Mouse (Mus musculus): ENCODE measurements around the gene Jam2. TPM values are rescaled to one million over a fixed set of nuclear protein-coding genes. Genes with fewer than 3 reads are reported as not detected.

Gene Jam2
- polyA plus RNA-seq, 1 experiment from 2014 or later, result 21.6 TPM

DNA sequence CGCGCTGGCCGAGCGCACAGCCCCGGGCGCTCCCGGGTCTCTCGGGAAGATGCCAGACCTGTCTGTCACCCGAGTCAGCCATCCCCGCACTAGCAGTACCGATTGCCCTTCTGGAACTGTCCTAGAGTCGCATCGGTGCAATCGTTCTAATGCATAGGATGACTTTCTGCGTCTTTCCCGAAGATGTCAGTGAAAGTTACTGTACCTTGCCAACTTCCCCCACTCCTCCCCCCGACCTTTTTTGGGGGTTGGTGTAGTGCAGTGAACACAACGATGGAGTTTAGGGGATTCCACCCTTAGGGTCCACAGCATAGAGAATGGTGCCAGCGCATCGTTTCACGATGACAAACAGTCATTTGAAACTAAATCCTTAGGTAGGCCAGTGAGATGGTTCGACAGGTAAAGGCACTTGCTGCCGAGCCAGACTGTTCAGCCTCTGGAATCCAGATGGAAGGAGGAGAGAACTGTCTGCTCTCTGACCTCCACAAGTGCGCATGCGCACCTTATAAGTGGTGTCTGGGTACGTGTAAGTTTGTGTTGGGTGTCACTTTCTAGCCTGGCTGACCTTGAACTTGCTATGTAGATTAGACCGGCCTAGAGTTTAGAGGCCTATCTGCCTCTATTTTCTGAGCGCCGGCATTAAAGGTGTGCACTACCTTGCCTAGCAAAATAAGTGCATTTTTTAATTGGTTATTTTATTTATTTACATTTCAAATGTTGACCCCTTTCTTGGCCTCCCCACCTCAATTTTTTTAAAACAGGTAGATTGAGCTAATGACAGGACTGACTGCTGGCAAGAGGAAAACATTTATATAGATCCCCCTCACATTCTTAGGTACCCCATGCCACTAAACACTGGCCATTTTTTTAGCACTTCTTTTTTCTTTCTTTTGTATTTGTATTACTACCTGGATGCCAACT is 62.2 kb downstream of the Jam2 start:
- H3K9ac ChIP-seq (ENCODE audit: low read depth, low read length), result peak overlapping the region; percentile 92
- H3K9me3 ChIP-seq (ENCODE audit: control insufficient read depth, low read length), result no peaks in the 10 kb centered on the region
- peak overlapping the region; percentile 64 for H3K4me2 ChIP-seq (ENCODE audit: low read depth, low read length)
- DNase-seq (ENCODE audit: low spot score) (peak; percentile 75), ATAC-seq (ENCODE audit: low read depth) (no peak)
- no peaks in the 10 kb centered on the region for H3K27me3 ChIP-seq (replicated peaks; ENCODE audit: control insufficient read depth, insufficient read depth, low read length)
- peaks cover 29% of the 10 kb centered on the region for H3K36me3 ChIP-seq (ENCODE audit: control insufficient read depth, insufficient read depth, low read length)
- H3K4me3 ChIP-seq (ENCODE audit: low read depth, low read length), result peak overlapping the region; percentile 70
- peak overlapping the region; percentile 95 for H3K27ac ChIP-seq (replicated peaks; ENCODE audit: low read depth, low read length)
- WGBS, result 10% methylated on average over 21 of the region's 29 CpGs
- H3K4me1 ChIP-seq (ENCODE audit: control insufficient read depth, insufficient read depth, low read length), result peaks cover 5% of the 10 kb centered on the region; the same call in 1 of the 2 replicates

DNA sequence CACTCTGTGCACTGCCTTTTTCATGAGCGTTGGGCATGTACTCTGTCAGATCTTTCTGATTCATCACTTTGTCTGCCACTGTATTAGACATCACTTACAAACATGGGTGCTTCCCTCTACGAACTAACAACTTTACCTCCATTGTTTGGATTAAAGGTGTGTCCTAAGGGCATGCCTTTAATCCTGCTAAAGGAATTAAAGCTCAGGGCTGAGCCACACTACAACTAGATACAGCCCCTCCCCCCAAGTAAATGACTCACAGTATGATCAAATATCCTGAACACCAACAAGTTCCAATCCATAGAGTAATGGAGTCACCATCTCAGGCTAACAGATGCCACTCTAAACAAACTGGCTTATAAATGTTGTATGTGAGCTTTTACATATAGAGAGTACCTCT is 64.7 kb downstream of the Jam2 start:
- no peak overlapping the region for H3K4me2 ChIP-seq (ENCODE audit: low read depth, low read length)
- WGBS, result 79% methylated on average over 2 of the region's 2 CpGs
- H3K27ac ChIP-seq (replicated peaks; ENCODE audit: low read depth, low read length), result no peak overlapping the region
- no peak for ATAC-seq (ENCODE audit: low read depth)
- peaks cover 5% of the 10 kb centered on the region; the same call in 1 of the 2 replicates for H3K4me1 ChIP-seq (ENCODE audit: control insufficient read depth, insufficient read depth, low read length)
- no peaks in the 10 kb centered on the region for H3K9me3 ChIP-seq (ENCODE audit: control insufficient read depth, low read length)
- no peak overlapping the region for H3K4me3 ChIP-seq (ENCODE audit: low read depth, low read length)
- no peak for DNase-seq (ENCODE audit: low spot score)
- H3K36me3 ChIP-seq (ENCODE audit: control insufficient read depth, insufficient read depth, low read length), result peaks cover 30% of the 10 kb centered on the region
- no peaks in the 10 kb centered on the region for H3K27me3 ChIP-seq (replicated peaks; ENCODE audit: control insufficient read depth, insufficient read depth, low read length)
- no peak overlapping the region for H3K9ac ChIP-seq (ENCODE audit: low read depth, low read length)

DNA sequence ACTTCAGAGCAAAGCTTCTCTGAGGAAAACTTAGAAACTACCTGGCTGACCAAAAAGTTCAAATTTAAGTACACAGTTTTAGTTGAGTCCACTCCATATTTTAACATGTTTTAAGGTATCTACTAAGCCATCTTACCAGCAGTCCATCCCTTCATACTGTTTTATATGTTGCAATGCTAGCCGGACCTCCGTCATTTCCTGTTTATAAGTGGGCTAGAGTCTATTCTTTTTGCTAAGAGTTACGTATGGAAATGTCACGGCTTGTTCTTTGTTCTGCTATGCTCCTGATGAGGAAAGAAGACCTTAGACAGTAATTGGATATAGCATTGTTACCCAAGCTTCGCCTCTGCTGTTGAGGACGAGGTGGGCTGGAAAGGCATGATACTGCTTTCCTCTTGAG is 79.6 kb downstream of the Jam2 start:
- H3K4me3 ChIP-seq (ENCODE audit: low read depth, low read length), result no peak overlapping the region
- no peak overlapping the region for H3K27ac ChIP-seq (replicated peaks; ENCODE audit: low read depth, low read length)
- peaks cover 72% of the 10 kb centered on the region for H3K36me3 ChIP-seq (ENCODE audit: control insufficient read depth, insufficient read depth, low read length)
- WGBS, result 90% methylated on average over 6 of the region's 6 CpGs
- H3K27me3 ChIP-seq (replicated peaks; ENCODE audit: control insufficient read depth, insufficient read depth, low read length), result no peaks in the 10 kb centered on the region
- DNase-seq (ENCODE audit: low spot score) (no peak), ATAC-seq (ENCODE audit: low read depth) (no peak)
- no peak overlapping the region for H3K9ac ChIP-seq (ENCODE audit: low read depth, low read length)
- no peak overlapping the region for H3K4me2 ChIP-seq (ENCODE audit: low read depth, low read length)
- H3K4me1 ChIP-seq (ENCODE audit: control insufficient read depth, insufficient read depth, low read length), result no peaks in the 10 kb centered on the region
- no peaks in the 10 kb centered on the region for H3K9me3 ChIP-seq (ENCODE audit: control insufficient read depth, low read length)

DNA sequence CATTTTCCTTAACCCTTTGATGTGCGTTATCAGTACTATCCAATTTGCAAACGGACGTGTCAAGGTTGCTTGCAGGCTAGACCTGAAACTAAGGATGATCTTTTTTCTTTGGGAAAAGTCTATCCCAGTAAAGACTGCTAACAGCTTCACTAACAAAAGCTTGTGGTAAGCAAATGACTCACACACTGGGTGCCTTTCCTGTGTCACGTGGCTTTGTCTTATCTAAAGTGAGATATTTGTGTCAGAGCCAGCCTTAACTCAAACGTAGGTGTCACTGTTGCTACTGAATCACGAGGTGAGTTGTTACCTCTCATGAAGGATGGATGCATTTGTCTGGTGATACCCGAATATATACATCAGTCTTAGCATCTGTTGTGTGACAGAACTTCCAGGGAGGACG is 90.7 kb downstream of the Jam2 start:
- DNase-seq (ENCODE audit: low spot score) (no peak), ATAC-seq (ENCODE audit: low read depth) (no peak)
- H3K9me3 ChIP-seq (ENCODE audit: control insufficient read depth, low read length), result no peaks in the 10 kb centered on the region
- no peaks in the 10 kb centered on the region for H3K27me3 ChIP-seq (replicated peaks; ENCODE audit: control insufficient read depth, insufficient read depth, low read length)
- no peak overlapping the region for H3K9ac ChIP-seq (ENCODE audit: low read depth, low read length)
- no peak overlapping the region for H3K4me3 ChIP-seq (ENCODE audit: low read depth, low read length)
- H3K4me1 ChIP-seq (ENCODE audit: control insufficient read depth, insufficient read depth, low read length), result no peaks in the 10 kb centered on the region
- peaks cover 44% of the 10 kb centered on the region for H3K36me3 ChIP-seq (ENCODE audit: control insufficient read depth, insufficient read depth, low read length)
- H3K27ac ChIP-seq (replicated peaks; ENCODE audit: low read depth, low read length), result no peak overlapping the region
- 87% methylated on average over 8 of the region's 8 CpGs for WGBS
- no peak overlapping the region for H3K4me2 ChIP-seq (ENCODE audit: low read depth, low read length)

DNA sequence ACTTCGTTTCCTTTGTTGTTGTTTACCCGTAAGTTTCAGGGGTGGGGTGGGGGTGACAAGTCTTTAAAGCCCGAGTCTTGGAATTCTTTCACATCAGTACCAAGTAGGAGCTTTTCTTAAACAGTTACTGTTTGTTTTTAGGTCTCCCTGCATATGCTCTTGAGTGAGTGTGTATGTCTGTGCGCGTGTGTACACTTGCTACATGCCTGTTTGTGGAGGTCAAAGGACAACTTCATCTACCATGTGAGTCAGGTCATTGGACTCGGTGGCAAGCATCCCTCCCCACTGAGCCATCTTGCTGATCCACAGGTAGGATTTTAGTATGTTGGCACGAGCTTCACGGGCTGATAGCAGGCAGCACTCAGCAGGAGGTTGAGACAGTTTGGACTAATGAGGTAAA is 99.9 kb downstream of the Jam2 start:
- WGBS, result 83% methylated on average over 8 of the region's 8 CpGs
- Histone ChIP-seq H3K9ac (ENCODE audit: low read depth, low read length) (no peak overlapping the region), H3K9me3 (ENCODE audit: control insufficient read depth, low read length) (no peaks in the 10 kb centered on the region), H3K27me3 (replicated peaks; ENCODE audit: control insufficient read depth, insufficient read depth, low read length) (no peaks in the 10 kb centered on the region), H3K36me3 (ENCODE audit: control insufficient read depth, insufficient read depth, low read length) (no peaks in the 10 kb centered on the region), H3K4me1 (ENCODE audit: control insufficient read depth, insufficient read depth, low read length) (no peaks in the 10 kb centered on the region), H3K27ac (replicated peaks; ENCODE audit: low read depth, low read length) (no peak overlapping the region), H3K4me2 (ENCODE audit: low read depth, low read length) (no peak overlapping the region), H3K4me3 (ENCODE audit: low read depth, low read length) (no peak overlapping the region)
- DNase-seq (ENCODE audit: low spot score) (no peak), ATAC-seq (ENCODE audit: low read depth) (no peak)

DNA sequence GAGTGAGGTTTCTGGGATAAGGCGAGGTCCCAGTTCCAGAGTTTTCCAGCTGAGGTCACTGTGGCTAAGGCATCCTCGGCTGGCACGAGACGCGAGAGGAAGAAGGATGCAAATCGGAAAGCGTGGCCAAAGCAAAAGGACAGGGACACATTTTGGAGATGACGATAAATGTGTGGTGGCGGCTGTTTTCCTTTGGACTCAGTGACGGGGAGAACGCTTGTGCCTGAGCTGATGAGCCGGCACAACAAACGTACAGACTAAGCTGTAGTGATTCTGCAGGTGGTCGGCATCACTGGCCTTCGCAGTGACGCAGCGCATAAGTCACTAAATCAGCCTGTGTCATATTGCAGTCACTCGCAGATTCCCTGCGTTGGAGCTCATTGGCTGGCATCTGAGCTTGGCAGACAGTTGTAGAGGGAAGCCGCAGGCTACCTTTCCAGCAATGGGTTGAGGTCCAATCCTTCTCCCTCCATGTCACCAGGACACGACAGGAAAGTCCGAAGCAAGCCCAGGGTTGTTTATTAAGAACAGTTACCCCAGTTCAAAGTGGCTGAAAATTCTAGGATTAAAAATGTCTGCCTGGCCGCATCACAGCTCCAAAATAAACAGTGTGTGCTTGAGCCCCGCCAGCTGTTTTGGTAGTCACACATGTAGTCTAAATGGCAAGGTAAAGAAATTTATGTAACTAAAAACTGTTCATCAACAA is 101.2 kb downstream of the Jam2 start:
- H3K4me2 ChIP-seq (ENCODE audit: low read depth, low read length), result peak overlapping the region; percentile 27

More for the DNA sequence above, 101.2 kb downstream of the Jam2 start:
- H3K27ac ChIP-seq (replicated peaks; ENCODE audit: low read depth, low read length), result no peak overlapping the region
- 64% methylated on average over 24 of the region's 24 CpGs for WGBS
- no peak overlapping the region for H3K4me3 ChIP-seq (ENCODE audit: low read depth, low read length)
- H3K9ac ChIP-seq (ENCODE audit: low read depth, low read length), result no peak overlapping the region
- H3K27me3 ChIP-seq (replicated peaks; ENCODE audit: control insufficient read depth, insufficient read depth, low read length), result no peaks in the 10 kb centered on the region
- ATAC-seq (ENCODE audit: low read depth), result no peak
- H3K36me3 ChIP-seq (ENCODE audit: control insufficient read depth, insufficient read depth, low read length), result no peaks in the 10 kb centered on the region
- no peak for DNase-seq (ENCODE audit: low spot score)
- no peaks in the 10 kb centered on the region for H3K4me1 ChIP-seq (ENCODE audit: control insufficient read depth, insufficient read depth, low read length)
- H3K9me3 ChIP-seq (ENCODE audit: control insufficient read depth, low read length), result no peaks in the 10 kb centered on the region

Other genes starting within 250 kb of the Jam2 start
- gene Mrpl39, start 38.4 kb upstream of the Jam2 start, polyA plus RNA-seq (2014; fragmentation: Nextera tagmentation; extraction: Ambion mirVana), result 43.0 and 44.0 TPM in 2 replicates
- 36.3 and 40.0 TPM in 2 replicates for gene Gabpa, start 60.8 kb downstream of the Jam2 start, polyA plus RNA-seq (2014; fragmentation: Nextera tagmentation; extraction: Ambion mirVana)
- gene Atp5j, start 61.5 kb downstream of the Jam2 start, polyA plus RNA-seq (2014; fragmentation: Nextera tagmentation; extraction: Ambion mirVana), result 795 and 892 TPM in 2 replicates

Measured in embryonic facial prominence, embryonic 14.5 days (tissue).